Mouse (Mus musculus) CH12.LX (cell line): ENCODE data around the gene Dusp16. TPM values are rescaled to one million over a fixed set of nuclear protein-coding genes. Genes with fewer than 3 reads are reported as not detected.

ENCODE experiments used
- DNase-seq: peaks from one replicate; pipeline ENCODE4 v3.0.0-alpha.2; 2013; ENCODE audit errors: extremely low read depth
- H3K27ac ChIP-seq: 2 replicates; pipeline ENCODE4 v1.5.1; 2012; ENCODE audit warnings: low read depth, mild to moderate bottlenecking, control low read depth, moderate library complexity; ENCODE audit not compliant: insufficient read depth
- H3K27me3 ChIP-seq: replicated peaks from 2 replicates; pipeline ENCODE3; 2012; ENCODE audit warnings: inconsistent platforms
- H3K36me3 ChIP-seq, 2 experiments: replicated peaks in 1 of 2; 2 replicates each; pipeline versions ENCODE3 to v1.6.1; 2012; ENCODE audit warnings: inconsistent platforms in 1 of 2, low read length in 1 of 2, mild to moderate bottlenecking in 1 of 2, mixed read lengths in 1 of 2, moderate library complexity in 1 of 2; ENCODE audit not compliant: control insufficient read depth in 1 of 2, insufficient read depth in 1 of 2
- H3K4me1 ChIP-seq, 2 experiments: 2 replicates each; pipeline ENCODE4 v1.6.1; 2012; ENCODE audit warnings: inconsistent platforms in 1 of 2, moderate library complexity in 1 of 2; ENCODE audit not compliant: insufficient read depth in 2 of 2, control insufficient read depth in 1 of 2
- H3K4me2 ChIP-seq: 2 replicates; pipeline ENCODE4 v1.6.1; 2012; ENCODE audit warnings: low read depth, mild to moderate bottlenecking, control low read depth; ENCODE audit not compliant: poor library complexity, insufficient read depth, severe bottlenecking
- H3K4me3 ChIP-seq, 3 experiments: fragments of 150-350 bp in 1 of 3; sonication (generic) in 1 of 3; replicated peaks in 1 of 3; 2 replicates each; pipeline versions ENCODE3 to v1.5.1; 2011 to 2012; ENCODE audit warnings: low read depth in 2 of 3, low read length in 2 of 3, mild to moderate bottlenecking in 2 of 3, moderate library complexity in 2 of 3, control low read depth in 1 of 3, improper control_type of control experiment in 1 of 3, inconsistent platforms in 1 of 3, mixed read lengths in 1 of 3; ENCODE audit not compliant: poor library complexity in 1 of 3
- H3K79me2 ChIP-seq: replicated peaks from 2 replicates; pipeline ENCODE4 v1.6.1; 2012; ENCODE audit warnings: mild to moderate bottlenecking, moderate library complexity; ENCODE audit not compliant: control insufficient read depth, poor library complexity, insufficient read depth, severe bottlenecking; ENCODE audit errors: extremely low read depth
- H3K9ac ChIP-seq: 2 replicates; pipeline ENCODE4 v1.6.1; 2012; ENCODE audit warnings: low read depth, mild to moderate bottlenecking, control low read depth, moderate library complexity; ENCODE audit not compliant: insufficient read depth
- H3K9me3 ChIP-seq: replicated peaks from 2 replicates; pipeline ENCODE3; 2012; ENCODE audit warnings: low read length, inconsistent platforms, mixed read lengths
- BHLHE40 ChIP-seq: IDR thresholded peaks from 2 replicates; pipeline ENCODE4 v1.6.1; 2011; ENCODE audit warnings: mild to moderate bottlenecking, low read depth, low read length, improper control_type of control experiment
- CHD2 ChIP-seq: IDR thresholded peaks from 2 replicates; pipeline ENCODE4 v1.6.1; 2011; ENCODE audit warnings: low read length, improper control_type of control experiment
- GABPA ChIP-seq: IDR thresholded peaks from 2 replicates; pipeline ENCODE4 v1.6.1; 2012; ENCODE audit warnings: low read depth, low read length, improper control_type of control experiment, inconsistent platforms; ENCODE audit not compliant: insufficient replicate concordance
- IRF4 ChIP-seq: IDR thresholded peaks from 2 replicates; pipeline ENCODE4 v1.6.1; 2014; ENCODE audit warnings: low read depth, mild to moderate bottlenecking, inconsistent platforms, low read length, improper control_type of control experiment
- MAX ChIP-seq: IDR thresholded peaks from 2 replicates; pipeline ENCODE4 v1.6.1; 2011; ENCODE audit warnings: low read length, improper control_type of control experiment
- MYC ChIP-seq: IDR thresholded peaks from 2 replicates; pipeline ENCODE4 v1.6.1; 2011; ENCODE audit warnings: low read depth, mild to moderate bottlenecking, improper control_type of control experiment, low read length
- NRF1 ChIP-seq: IDR thresholded peaks from 2 replicates; pipeline ENCODE4 v1.6.1; 2014; ENCODE audit warnings: low read depth, mild to moderate bottlenecking, inconsistent platforms, low read length, improper control_type of control experiment, moderate library complexity
- POLR2AphosphoS2 ChIP-seq: IDR thresholded peaks from 2 replicates; pipeline ENCODE4 v1.6.1; 2011; ENCODE audit warnings: low read depth, low read length, improper control_type of control experiment
- RAD21 ChIP-seq: IDR thresholded peaks from 2 replicates; pipeline ENCODE4 v1.6.1; 2011; ENCODE audit warnings: low read depth, mild to moderate bottlenecking, low read length, improper control_type of control experiment, moderate library complexity
- TBP ChIP-seq: conservative IDR thresholded peaks from 2 replicates; pipeline ENCODE4 v1.6.1; 2011; ENCODE audit warnings: low read depth, low read length, improper control_type of control experiment
- TCF12 ChIP-seq: IDR thresholded peaks from 2 replicates; pipeline ENCODE4 v1.6.1; 2014; ENCODE audit warnings: low read depth, mild to moderate bottlenecking, inconsistent platforms, low read length, improper control_type of control experiment
- ZKSCAN1 ChIP-seq: IDR thresholded peaks from 2 replicates; pipeline ENCODE4 v1.6.1; 2012; ENCODE audit warnings: low read depth, inconsistent platforms, low read length, improper control_type of control experiment, borderline replicate concordance
- ZNF384 ChIP-seq: IDR thresholded peaks from 2 replicates; pipeline ENCODE4 v1.6.1; 2012; ENCODE audit warnings: low read depth, low read length, improper control_type of control experiment, inconsistent platforms
- dilution Hi-C: fragments of 300-500 bp; cut with MboI; formaldehyde crosslinking; loops from 2 replicates; pipeline ENCODE4 v1.14.3; 2020; ENCODE audit warnings: low sequenced_read_pairs; ENCODE audit not compliant: extremely low pct_unique_long_range_greater_than_20kb, extremely low pct_ligation_motif_present
- in situ Hi-C: fragments of 300-500 bp; cut with MboI; formaldehyde crosslinking; loops from 3 replicates; pipeline ENCODE4 v1.14.3; 2019; ENCODE audit warnings: low sequenced_read_pairs, low pct_ligation_motif_present, low pct_unique_long_range_greater_than_20kb, mixed read lengths
- polyA plus RNA-seq: library from polyadenylated mRNA; unstranded; fragments of >175 nt; gene quantifications from 2 replicates; pipeline ENCODE4 v1.2.1, GENCODE M21; 2012; ENCODE audit warnings: low read depth; ENCODE audit not compliant: insufficient read length
- total RNA-seq, 2 experiments: library from RNA; depleted of rRNA; stranded (reverse); fragments of 300-350 nt in 1 of 2; fragments of >200 nt in 1 of 2; gene quantifications; 2 replicates each; pipeline ENCODE4 v1.2.3; 2012 to 2014

Dusp16 gene
- total and polyA plus RNA-seq, 3 experiments, result 3.7 to 13.1 (median 10.6) TPM

GRCm38 (mm10) chr6:134730978-134731377 is 61.4 kb downstream of the Dusp16 start:
- dilution Hi-C loops (no loop called here), in situ Hi-C loops (no loop called here)
- DNase-seq, result no peak
- Histone ChIP-seq H3K9me3 (no peaks in the 10 kb centered on the region), H3K79me2 (no peaks in the 10 kb centered on the region), H3K4me1 (peaks cover 3 to 4% of the 10 kb centered on the region in 2 experiments; a peak in 1 of 4 replicates), H3K27ac (no peak overlapping the region), H3K9ac (no peak overlapping the region), H3K36me3 (peaks cover 17 to 56% of the 10 kb centered on the region in 2 experiments), H3K27me3 (no peaks in the 10 kb centered on the region), H3K4me2 (no peak overlapping the region), H3K4me3 (no peak overlapping the region)
- TF ChIP-seq ZNF384, result no peak
- TF ChIP-seq TBP, result no peak
- TF ChIP-seq POLR2AphosphoS2, result no peak
- TF ChIP-seq IRF4, result no peak

- Histone ChIP-seq H3K36me3 (peaks cover 46 to 75% of the 10 kb centered on the region in 2 experiments), H3K9ac (no peak overlapping the region), H3K79me2 (no peaks in the 10 kb centered on the region), H3K4me2 (no peak overlapping the region), H3K4me1 (peaks cover 3 to 4% of the 10 kb centered on the region in 2 experiments; a peak in 1 of 4 replicates), H3K27me3 (no peaks in the 10 kb centered on the region), H3K9me3 (no peaks in the 10 kb centered on the region), H3K4me3 (no peak overlapping the region), H3K27ac (no peak overlapping the region)
- dilution Hi-C loops (no loop called here), in situ Hi-C loops (no loop called here)
- TF ChIP-seq RAD21 (no peak), NRF1 (no peak), ZKSCAN1 (no peak), TCF12 (no peak), MAX (no peak), BHLHE40 (no peak), ZNF384 (no peak), TBP (no peak), CHD2 (no peak), MYC (no peak), GABPA (no peak), POLR2AphosphoS2 (no peak)
- DNase-seq, result no peak
Observed at GRCm38 (mm10) chr6:134725406-134725805, 67.0 kb downstream of the Dusp16 start.
